Mouse (Mus musculus) heart, adult 2 months (tissue): ENCODE results near the gene Paf1.

ENCODE experiments used
- CTCF ChIP-seq: fragments of 200-600 bp; IDR thresholded peaks from 2 replicates; pipeline ENCODE4 v1.8.1; 2022; ENCODE audit warnings: antibody characterized with exemption, mild to moderate bottlenecking, moderate library complexity
- POLR2A ChIP-seq: fragments of 200-500 bp; IDR thresholded peaks from 2 replicates; pipeline ENCODE4 v1.6.1; 2011; ENCODE audit warnings: mild to moderate bottlenecking, low read depth, low read length, control low read depth; ENCODE audit not compliant: insufficient read depth

- TF ChIP-seq CTCF = no peak
- 0 out of 2 replicates have a peak, but pooled peaks have one; percentile 30 for TF ChIP-seq POLR2A
Measured at GRCm38 (mm10) chr7:28370977-28371513, 21.7 kb upstream of the Paf1 start.
